Mouse (Mus musculus) gastrocnemius, postnatal 14 days (tissue): ENCODE data around the gene Gm20388. TPM values are rescaled to one million over a fixed set of nuclear protein-coding genes. Genes with fewer than 3 reads are reported as not detected.
"Not testable (repeated sequence)": the region's sequence is repeated elsewhere in the genome, so short reads cannot be mapped to it uniquely, and the experiment has no call there.

Experiments used
- DNase-seq: peaks from one replicate; pipeline ENCODE4 v3.0.0; 2021; ENCODE audit warnings: mixed read lengths
- intact Hi-C: fragments of 180-260 bp; cut with DNase I; formaldehyde crosslinking; loops from one replicate; pipeline ENCODE4 v1.15.1; 2025; ENCODE audit warnings: low total_unique reads
- total RNA-seq, 2 experiments: library from RNA; stranded (reverse); gene quantifications; 2 replicates each; pipeline ENCODE4 v1.2.3; 2021

Gene Gm20388
- total RNA-seq, 2 experiments from 2014 or later: 5.6 to 6.0 TPM

- no peak for DNase-seq
- intact Hi-C loops: no loop called here
Observed at GRCm38 (mm10) chr8:122312553-122312952, 2401.9 kb downstream of the Gm20388 start.

- intact Hi-C loops: no loop called here
Observed at GRCm38 (mm10) chr8:122313310-122313709, 2402.7 kb downstream of the Gm20388 start.

GRCm38 (mm10) chr8:122314899-122315496 is 2404.4 kb downstream of the Gm20388 start:
- intact Hi-C loops: no loop called here

More at GRCm38 (mm10) chr8:122313310-122313709, 2402.7 kb downstream of the Gm20388 start:
- DNase-seq: no peak

GRCm38 (mm10) chr8:122316402-122316801 is 2405.8 kb downstream of the Gm20388 start:
- intact Hi-C loops: no loop called here
- no peak for DNase-seq

More at GRCm38 (mm10) chr8:122314899-122315496, 2404.4 kb downstream of the Gm20388 start:
- no peak for DNase-seq

GRCm38 (mm10) chr8:122317918-122318475 is 2407.4 kb downstream of the Gm20388 start:
- intact Hi-C loops: no loop called here
- DNase-seq: no peak

GRCm38 (mm10) chr8:122319045-122319707 is 2408.5 kb downstream of the Gm20388 start:
- DNase-seq: no peak
- intact Hi-C loops: no loop called here

GRCm38 (mm10) chr8:122319708-122320075 is 2409.1 kb downstream of the Gm20388 start:
- no peak for DNase-seq
- intact Hi-C loops: no loop called here

GRCm38 (mm10) chr8:122320541-122320940 is 2409.9 kb downstream of the Gm20388 start:
- DNase-seq: no peak
- intact Hi-C loops: no loop called here

GRCm38 (mm10) chr8:122321455-122321921 is 2410.8 kb downstream of the Gm20388 start:
- intact Hi-C loops: no loop called here
- DNase-seq: no peak

- intact Hi-C loops: no loop called here
- DNase-seq: no peak
Observed at GRCm38 (mm10) chr8:122322126-122322525, 2411.5 kb downstream of the Gm20388 start.

- no peak for DNase-seq
- intact Hi-C loops: no loop called here
Observed at GRCm38 (mm10) chr8:122322792-122323191, 2412.2 kb downstream of the Gm20388 start.

- DNase-seq, intact Hi-C loops: not testable (repeated sequence)
Observed at GRCm38 (mm10) chr8:122323951-122324402, 2413.3 kb downstream of the Gm20388 start.

- no peak for DNase-seq
- intact Hi-C loops: no loop called here
Observed at GRCm38 (mm10) chr8:122325196-122325595, 2414.6 kb downstream of the Gm20388 start.

GRCm38 (mm10) chr8:122326114-122326542 is 2415.5 kb downstream of the Gm20388 start:
- intact Hi-C loops: no loop called here
- DNase-seq: no peak

GRCm38 (mm10) chr8:122329072-122329471 is 2418.4 kb downstream of the Gm20388 start:
- DNase-seq: no peak
- intact Hi-C loops: no loop called here

- intact Hi-C loops: loop anchor here (5.0 kb wide), 2 partner anchors 38 to 167 kb away; no protein-coding TSS in a partner anchor
Observed at GRCm38 (mm10) chr8:122329553-122330239, 2419.1 kb downstream of the Gm20388 start.

GRCm38 (mm10) chr8:122330446-122331133 is 2419.9 kb downstream of the Gm20388 start:
- intact Hi-C loops: loop anchor here (5.0 kb wide), 2 partner anchors 37 to 168 kb away; no protein-coding TSS in a partner anchor
- no peak for DNase-seq

More at GRCm38 (mm10) chr8:122329553-122330239, 2419.1 kb downstream of the Gm20388 start:
- no peak for DNase-seq

GRCm38 (mm10) chr8:122331134-122331523 is 2420.5 kb downstream of the Gm20388 start:
- intact Hi-C loops: loop anchor here (5.0 kb wide), 2 partner anchors 36 to 169 kb away; no protein-coding TSS in a partner anchor
- DNase-seq: peak; percentile 69
